Mouse (Mus musculus): ENCODE data around the gene Larp1.

Larp1 gene

GRCm38 (mm10) chr11:58009051-58009515 lies at the start of gene Larp1:
TSS of gene Larp1 (plus strand) at chr11:58009064.
- DNase-seq, result no peak

- no peak for DNase-seq
Measured at GRCm38 (mm10) chr11:57959924-57960323, 48.9 kb upstream of the Larp1 start.

GRCm38 (mm10) chr11:57962382-57963285 lies 46.2 kb upstream of the Larp1 start:
- peak; percentile 79 to 84 for DNase-seq

- DNase-seq, result no peak
Measured at GRCm38 (mm10) chr11:57963291-57963870, 45.5 kb upstream of the Larp1 start.

GRCm38 (mm10) chr11:57966630-57967029 lies 42.2 kb upstream of the Larp1 start:
- no peak for DNase-seq

- DNase-seq, result no peak
Measured at GRCm38 (mm10) chr11:57968301-57968700, 40.6 kb upstream of the Larp1 start.

GRCm38 (mm10) chr11:57970541-57970940 lies 38.3 kb upstream of the Larp1 start:
- no peak for DNase-seq

- DNase-seq, result peak; percentile 81 to 86
Measured at GRCm38 (mm10) chr11:57973001-57973912, 35.6 kb upstream of the Larp1 start.

GRCm38 (mm10) chr11:57973913-57974234 lies 35.0 kb upstream of the Larp1 start:
- DNase-seq, result no peak

- no peak for DNase-seq
Measured at GRCm38 (mm10) chr11:57975876-57976275, 33.0 kb upstream of the Larp1 start.

GRCm38 (mm10) chr11:57977681-57978080 lies 31.2 kb upstream of the Larp1 start:
- DNase-seq, result no peak

- DNase-seq, result no peak
Measured at GRCm38 (mm10) chr11:57979621-57980020, 29.2 kb upstream of the Larp1 start.

- no peak for DNase-seq
Measured at GRCm38 (mm10) chr11:57981083-57981809, 27.6 kb upstream of the Larp1 start.

- DNase-seq, result peak; percentile 48 to 60
Measured at GRCm38 (mm10) chr11:57983480-57984342, 25.2 kb upstream of the Larp1 start.

- DNase-seq, result no peak
Measured at GRCm38 (mm10) chr11:57984343-57984666, 24.6 kb upstream of the Larp1 start.

- DNase-seq, result no peak
Measured at GRCm38 (mm10) chr11:57985485-57985884, 23.4 kb upstream of the Larp1 start.

- DNase-seq, result no peak
Measured at GRCm38 (mm10) chr11:57986053-57986452, 22.8 kb upstream of the Larp1 start.

- no peak for DNase-seq
Measured at GRCm38 (mm10) chr11:57986456-57986855, 22.4 kb upstream of the Larp1 start.

- DNase-seq, result no peak
Measured at GRCm38 (mm10) chr11:57986861-57987260, 22.0 kb upstream of the Larp1 start.

GRCm38 (mm10) chr11:57998168-57998567 lies 10.7 kb upstream of the Larp1 start:
- DNase-seq, result no peak

- peak; percentile 81 to 95 for DNase-seq
Measured at GRCm38 (mm10) chr11:57998872-57999271, 10.0 kb upstream of the Larp1 start.

- peak; percentile 15 to 45 for DNase-seq
Measured at GRCm38 (mm10) chr11:58003126-58003525, 5.7 kb upstream of the Larp1 start.

Data from kidney, adult 8-10 months (tissue).